Mouse (Mus musculus) G1E (cell line): ENCODE results near the gene Npw.
"Not testable (repeated sequence)": the region's sequence is repeated elsewhere in the genome, so short reads cannot be mapped to it uniquely, and the experiment has no call there.

Experiments
- CTCF ChIP-seq: IDR thresholded peaks from 2 replicates; pipeline ENCODE4 v1.5.1; 2012; ENCODE audit warnings: low read depth, low read length, inconsistent platforms, mixed read lengths
- GATA1 ChIP-seq: IDR thresholded peaks from 2 replicates; pipeline ENCODE4 v1.6.1; 2012; ENCODE audit warnings: borderline replicate concordance, low read length, inconsistent platforms, mixed read lengths
- GATA2 ChIP-seq: IDR thresholded peaks from 2 replicates; pipeline ENCODE4 v1.6.1; 2012; ENCODE audit warnings: low read depth, low read length, inconsistent platforms, borderline replicate concordance
- POLR2AphosphoS5 ChIP-seq: IDR thresholded peaks from 2 replicates; pipeline ENCODE4 v1.6.1; 2012; ENCODE audit warnings: low read depth, low read length, inconsistent platforms; ENCODE audit not compliant: insufficient replicate concordance
- TAL1 ChIP-seq: conservative IDR thresholded peaks from 2 replicates; pipeline ENCODE4 v1.6.1; 2012; ENCODE audit warnings: low read depth, low read length, inconsistent platforms, mixed read lengths

DNA sequence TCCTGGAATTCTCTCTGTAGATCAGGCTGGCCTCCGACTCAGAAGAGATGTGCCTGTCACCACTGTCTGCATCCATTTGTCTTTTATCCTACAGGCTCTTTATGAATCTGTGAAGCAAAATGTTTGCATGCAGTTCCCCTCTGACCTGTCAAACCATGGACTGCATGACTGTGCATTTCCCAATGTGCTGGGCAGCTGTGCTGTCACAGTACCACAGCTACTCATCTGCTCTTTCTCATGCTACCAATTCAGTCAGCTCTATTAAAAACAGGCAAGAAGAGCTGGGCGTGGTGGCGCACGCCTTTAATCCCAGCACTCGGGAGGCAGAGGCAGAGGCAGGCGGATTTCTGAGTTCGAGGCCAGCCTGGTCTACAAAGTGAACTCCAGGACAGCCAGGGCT lies 8.8 kb upstream of the Npw start:
- TF ChIP-seq CTCF, GATA1, POLR2AphosphoS5, TAL1, GATA2: not testable (repeated sequence)
